In the genomic region with DNA sequence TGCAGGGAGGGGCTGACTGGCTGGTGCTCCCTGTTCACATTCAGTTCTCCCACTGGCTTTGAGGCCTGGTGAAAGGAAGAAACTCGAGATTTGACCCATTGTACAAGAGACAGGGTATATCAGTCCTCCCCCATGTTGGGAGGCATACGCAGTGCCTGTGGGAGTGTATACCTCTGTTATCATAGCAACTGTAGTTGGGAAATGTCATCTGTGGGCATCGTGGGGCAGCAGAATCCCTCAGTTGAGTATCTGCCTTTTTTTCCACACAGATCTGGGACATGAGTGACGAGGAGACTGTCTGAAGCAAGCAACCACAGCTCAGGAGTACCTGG, we compare ENCODE assay signal across 26 mouse cellular contexts.
DNase-seq lines count a peak whose midpoint lies in the region; ATAC-seq and TF ChIP-seq lines count a peak whose summit lies in the region.
"Had no signal": no experiment of that assay in that cellular context is flagged by ENCODE, and none has a peak within 500 bp of the region (broad histone marks: within the 10 kb centered on the region; RNA-seq: fewer than 3 reads in every experiment).

No protein-coding gene starts in this region.

- DNase-seq in embryonic facial prominence, embryonic 10.5 days (ENCODE audit: low spot score), result no peak
- DNase-seq in kidney, postnatal 0 days (ENCODE audit: low spot score), result peak; percentile 60
- DNase-seq in kidney, adult 2 months, result no peak
- no peak for DNase-seq in CH12.LX (ENCODE audit: extremely low read depth)
- DNase-seq: cerebellum, adult 11 months; cerebellum, adult 9-10 months; cerebellum, postnatal 36 days; forebrain, postnatal 0 days; gastrocnemius, postnatal 14 days; kidney, adult 11 months; kidney, postnatal 25 days; lung, embryonic 14.5 days; lung, postnatal 14 days; midbrain, embryonic 14.5 days; right cerebral cortex, postnatal 25 days had no signal

- no peak for TF ChIP-seq EP300 in CH12.LX (IDR thresholded peaks at IDR 0.05; ENCODE audit: low read length)

- TF ChIP-seq POLR2A in kidney, adult 2 months (IDR thresholded peaks at IDR 0.05; ENCODE audit: low read depth, low read length), result no peak
- 0 out of 2 replicates have a peak, but pooled peaks have one; percentile 22 for TF ChIP-seq POLR2A in CH12.LX (IDR thresholded peaks at IDR 0.05; ENCODE audit: low read depth, low read length)

- peak overlapping the region; percentile 34; the same call in 1 of the 2 replicates for H3K27ac ChIP-seq in embryonic facial prominence, embryonic 15.5 days (replicated peaks)
- H3K27ac ChIP-seq in embryonic facial prominence, embryonic 10.5 days (replicated peaks), result no peak overlapping the region
- H3K27ac ChIP-seq in heart, embryonic 15.5 days, result peak overlapping the region; percentile 40; the same call in 1 of the 2 replicates
- H3K27ac ChIP-seq in heart, embryonic 11.5 days (ENCODE audit: low read depth, low read length), result no peak overlapping the region
- peak overlapping the region; percentile 6; the same call in 1 of the 2 replicates for H3K27ac ChIP-seq in kidney, postnatal 0 days
- H3K27ac ChIP-seq in kidney, adult 2 months (ENCODE audit: insufficient read depth, low read depth, low read length), result no peak overlapping the region
- H3K27ac ChIP-seq in CH12.LX (ENCODE audit: insufficient read depth, low read depth), result no peak overlapping the region
- H3K27ac ChIP-seq: hindbrain, embryonic 14.5 days; liver, embryonic 15.5 days; stomach, embryonic 15.5 days had no signal

- H3K9me3 ChIP-seq in embryonic facial prominence, embryonic 15.5 days (replicated peaks), result no peaks in the 10 kb centered on the region
- H3K9me3 ChIP-seq in embryonic facial prominence, embryonic 10.5 days, result no peaks in the 10 kb centered on the region
- H3K9me3 ChIP-seq in heart, embryonic 15.5 days (replicated peaks), result no peaks in the 10 kb centered on the region
- H3K9me3 ChIP-seq in heart, embryonic 11.5 days (replicated peaks; ENCODE audit: control insufficient read depth, low read length), result no peaks in the 10 kb centered on the region
- no peaks in the 10 kb centered on the region for H3K9me3 ChIP-seq in kidney, postnatal 0 days (replicated peaks; ENCODE audit: low read length)
- H3K9me3 ChIP-seq in CH12.LX (replicated peaks; ENCODE audit: low read length), result no peaks in the 10 kb centered on the region
- H3K9me3 ChIP-seq: embryonic facial prominence, embryonic 12.5 days; G1E; heart, embryonic 10.5 days; limb, embryonic 12.5 days; liver, embryonic 15.5 days; stomach, embryonic 15.5 days had no signal

- dilution Hi-C loops in CH12.LX (cut with MboI; ENCODE audit: extremely low pct_ligation_motif_present, extremely low pct_unique_long_range_greater_than_20kb, low sequenced_read_pairs), result no loop called here

- H3K27me3 ChIP-seq in embryonic facial prominence, embryonic 15.5 days, result no peaks in the 10 kb centered on the region
- H3K27me3 ChIP-seq in embryonic facial prominence, embryonic 10.5 days (replicated peaks; ENCODE audit: low read depth, poor library complexity, severe bottlenecking), result no peaks in the 10 kb centered on the region
- H3K27me3 ChIP-seq in heart, embryonic 15.5 days, result no peaks in the 10 kb centered on the region
- H3K27me3 ChIP-seq in heart, embryonic 11.5 days (ENCODE audit: control insufficient read depth, insufficient read depth, low read length), result no peaks in the 10 kb centered on the region
- no peaks in the 10 kb centered on the region for H3K27me3 ChIP-seq in kidney, postnatal 0 days (ENCODE audit: insufficient read depth, low read length)
- no peaks in the 10 kb centered on the region for H3K27me3 ChIP-seq in kidney, adult 2 months (replicated peaks; ENCODE audit: control insufficient read depth, insufficient read depth, low read length)
- no peaks in the 10 kb centered on the region for H3K27me3 ChIP-seq in CH12.LX (replicated peaks)
- H3K27me3 ChIP-seq: embryonic facial prominence, embryonic 12.5 days; limb, embryonic 12.5 days; liver, embryonic 15.5 days; stomach, embryonic 15.5 days had no signal

- H3K36me3 ChIP-seq in embryonic facial prominence, embryonic 15.5 days, result peaks cover 47% of the 10 kb centered on the region
- H3K36me3 ChIP-seq in embryonic facial prominence, embryonic 10.5 days (replicated peaks), result peaks cover 57% of the 10 kb centered on the region
- H3K36me3 ChIP-seq in heart, embryonic 15.5 days, result peaks cover 31% of the 10 kb centered on the region
- peaks cover 7% of the 10 kb centered on the region; the same call in 1 of the 2 replicates for H3K36me3 ChIP-seq in heart, embryonic 11.5 days (ENCODE audit: control insufficient read depth, insufficient read depth, low read length)
- H3K36me3 ChIP-seq in kidney, postnatal 0 days (ENCODE audit: insufficient read depth, low read length), result peaks cover 31% of the 10 kb centered on the region
- peaks cover 3% of the 10 kb centered on the region for H3K36me3 ChIP-seq in kidney, adult 2 months (ENCODE audit: control insufficient read depth, insufficient read depth, low read length)
- H3K36me3 ChIP-seq in CH12.LX (replicated peaks in 1 of 2; ENCODE audit: control insufficient read depth in 1 of 2, insufficient read depth in 1 of 2, low read length in 1 of 2), result peaks cover 37 to 56% of the 10 kb centered on the region in 2 experiments

- H3K4me2 ChIP-seq in embryonic facial prominence, embryonic 15.5 days (replicated peaks), result no peak overlapping the region
- no peak overlapping the region for H3K4me2 ChIP-seq in heart, embryonic 15.5 days
- no peak overlapping the region for H3K4me2 ChIP-seq in heart, embryonic 11.5 days
- H3K4me2 ChIP-seq in kidney, postnatal 0 days (ENCODE audit: low read length), result no peak overlapping the region
- no peak overlapping the region for H3K4me2 ChIP-seq in CH12.LX (ENCODE audit: insufficient read depth, low read depth, poor library complexity, severe bottlenecking)
- H3K4me2 ChIP-seq: embryonic facial prominence, embryonic 12.5 days; hindbrain, embryonic 14.5 days; limb, embryonic 12.5 days; liver, embryonic 15.5 days; lung, embryonic 14.5 days; stomach, embryonic 15.5 days had no signal

- WGBS in embryonic facial prominence, embryonic 15.5 days, result 86% methylated on average over 4 of the region's 4 CpGs
- 85% methylated on average over 4 of the region's 4 CpGs for WGBS in embryonic facial prominence, embryonic 10.5 days
- 72% methylated on average over 4 of the region's 4 CpGs for WGBS in heart, embryonic 15.5 days
- WGBS in heart, embryonic 11.5 days (ENCODE audit: insufficient replicate concordance), result 50% methylated on average over 4 of the region's 4 CpGs
- WGBS in kidney, postnatal 0 days, result 48% methylated on average over 4 of the region's 4 CpGs
- WGBS in kidney, adult 2 months, result 79% methylated on average over 4 of the region's 4 CpGs

- H3K79me2 ChIP-seq in CH12.LX (replicated peaks; ENCODE audit: control insufficient read depth, extremely low read depth, insufficient read depth, poor library complexity, severe bottlenecking), result no peaks in the 10 kb centered on the region; the same call in 1 of the 2 replicates

- no peak overlapping the region for H3K4me3 ChIP-seq in embryonic facial prominence, embryonic 15.5 days (replicated peaks)
- H3K4me3 ChIP-seq in embryonic facial prominence, embryonic 10.5 days, result no peak overlapping the region
- H3K4me3 ChIP-seq in heart, embryonic 15.5 days, result no peak overlapping the region
- no peak overlapping the region for H3K4me3 ChIP-seq in heart, embryonic 11.5 days (ENCODE audit: low read depth, low read length)
- H3K4me3 ChIP-seq in kidney, postnatal 0 days (replicated peaks; ENCODE audit: low read depth, low read length), result no peak overlapping the region
- H3K4me3 ChIP-seq in kidney, adult 2 months (ENCODE audit: insufficient read depth, low read depth, low read length), result no peak overlapping the region
- H3K4me3 ChIP-seq in CH12.LX (replicated peaks in 1 of 3; ENCODE audit: low read depth in 2 of 3, low read length in 2 of 3, poor library complexity in 1 of 3), result no peak overlapping the region
- H3K4me3 ChIP-seq: embryonic facial prominence, embryonic 12.5 days; heart, embryonic 10.5 days; limb, embryonic 12.5 days; liver, embryonic 15.5 days; stomach, embryonic 15.5 days had no signal

- ATAC-seq in embryonic facial prominence, embryonic 15.5 days (ENCODE audit: insufficient number of reproducible peaks, low FRiP score, low TSS enrichment, low read depth), result no peak
- no peak for ATAC-seq in heart, embryonic 15.5 days (replicated peaks; ENCODE audit: insufficient number of reproducible peaks, insufficient read depth, low FRiP score, low read depth)
- no peak for ATAC-seq in heart, embryonic 11.5 days (replicated peaks; ENCODE audit: insufficient number of reproducible peaks, low FRiP score, low TSS enrichment)
- ATAC-seq in kidney, postnatal 0 days (replicated peaks; ENCODE audit: low FRiP score, low read depth), result no peak; the same call in 1 of the 2 replicates
- ATAC-seq: forebrain, postnatal 0 days; inflammation-experienced regulatory T-cells, adult 6 months had no signal

- H3K4me1 ChIP-seq in embryonic facial prominence, embryonic 15.5 days, result peaks cover 34% of the 10 kb centered on the region
- H3K4me1 ChIP-seq in embryonic facial prominence, embryonic 10.5 days, result peaks cover 41% of the 10 kb centered on the region
- peaks cover 74% of the 10 kb centered on the region for H3K4me1 ChIP-seq in heart, embryonic 15.5 days (replicated peaks)
- H3K4me1 ChIP-seq in heart, embryonic 11.5 days (ENCODE audit: control insufficient read depth, insufficient read depth, low read length), result peaks cover 43% of the 10 kb centered on the region
- H3K4me1 ChIP-seq in kidney, postnatal 0 days (replicated peaks; ENCODE audit: insufficient read depth, low read length), result peaks cover 36% of the 10 kb centered on the region
- peaks cover 11% of the 10 kb centered on the region for H3K4me1 ChIP-seq in kidney, adult 2 months (ENCODE audit: control insufficient read depth, insufficient read depth, low read length)
- H3K4me1 ChIP-seq in CH12.LX (ENCODE audit: control insufficient read depth in 1 of 2, insufficient read depth in 2 of 2), result peaks cover 31 to 67% of the 10 kb centered on the region in 2 experiments
- H3K4me1 ChIP-seq: liver, embryonic 15.5 days had no signal

- in situ Hi-C loops in CH12.LX (cut with MboI; ENCODE audit: low pct_ligation_motif_present, low pct_unique_long_range_greater_than_20kb, low sequenced_read_pairs), result no loop called here

- H3K9ac ChIP-seq in embryonic facial prominence, embryonic 15.5 days, result no peak overlapping the region
- H3K9ac ChIP-seq in heart, embryonic 15.5 days, result no peak overlapping the region
- no peak overlapping the region for H3K9ac ChIP-seq in heart, embryonic 11.5 days (ENCODE audit: low read depth, low read length)
- H3K9ac ChIP-seq in kidney, postnatal 0 days (ENCODE audit: low read depth, low read length), result no peak overlapping the region
- no peak overlapping the region for H3K9ac ChIP-seq in CH12.LX (ENCODE audit: insufficient read depth, low read depth)
- H3K9ac ChIP-seq: embryonic facial prominence, embryonic 12.5 days; forebrain, postnatal 0 days; hindbrain, embryonic 14.5 days; limb, embryonic 12.5 days; liver, embryonic 15.5 days; lung, embryonic 14.5 days; stomach, embryonic 15.5 days had no signal

- no peak for TF ChIP-seq CTCF in kidney, postnatal 0 days (IDR thresholded peaks at IDR 0.05; ENCODE audit: low read depth)
- no peak for TF ChIP-seq CTCF in kidney, adult 2 months (conservative IDR thresholded peaks at IDR 0.05; ENCODE audit: insufficient read depth, insufficient read length, low read depth, low read length)
- TF ChIP-seq CTCF in CH12.LX (conservative IDR thresholded peaks at IDR 0.05 in 1 of 2, IDR thresholded peaks at IDR 0.05 in 1 of 2; ENCODE audit: low read depth in 2 of 2, low read length in 2 of 2), result no peak

- no peak for TF ChIP-seq RAD21 in CH12.LX (IDR thresholded peaks at IDR 0.05; ENCODE audit: low read depth, low read length)

Comparison
In these comparisons a context has a peak if more than half of its experiments do, and no peak if none do; other contexts are left out.
1. H3K27ac ChIP-seq: peak in embryonic facial prominence, embryonic 15.5 days (single experiment), heart, embryonic 15.5 days (single experiment) and kidney, postnatal 0 days (single experiment); none in embryonic facial prominence, embryonic 10.5 days (single experiment), heart, embryonic 11.5 days (single experiment), kidney, adult 2 months (single experiment) and CH12.LX (single experiment).